Mouse (Mus musculus) gonadal fat pad, adult 2 months (tissue): ENCODE measurements around the gene Ube2j2. TPM values are rescaled to one million over a fixed set of nuclear protein-coding genes. Genes with fewer than 3 reads are reported as not detected.

ENCODE experiments used
- DNase-seq: peaks from one replicate; pipeline ENCODE4 v3.0.0-alpha.2; 2012; ENCODE audit warnings: low read depth
- polyA plus RNA-seq: library from polyadenylated mRNA; depleted of rRNA; stranded (reverse); fragments of >200 nt; gene quantifications from 2 replicates; pipeline ENCODE4 v1.2.3, GENCODE M21; 2012; rRNA removed

Ube2j2 gene
- polyA plus RNA-seq, result 47.7 and 53.3 TPM in 2 replicates

DNA sequence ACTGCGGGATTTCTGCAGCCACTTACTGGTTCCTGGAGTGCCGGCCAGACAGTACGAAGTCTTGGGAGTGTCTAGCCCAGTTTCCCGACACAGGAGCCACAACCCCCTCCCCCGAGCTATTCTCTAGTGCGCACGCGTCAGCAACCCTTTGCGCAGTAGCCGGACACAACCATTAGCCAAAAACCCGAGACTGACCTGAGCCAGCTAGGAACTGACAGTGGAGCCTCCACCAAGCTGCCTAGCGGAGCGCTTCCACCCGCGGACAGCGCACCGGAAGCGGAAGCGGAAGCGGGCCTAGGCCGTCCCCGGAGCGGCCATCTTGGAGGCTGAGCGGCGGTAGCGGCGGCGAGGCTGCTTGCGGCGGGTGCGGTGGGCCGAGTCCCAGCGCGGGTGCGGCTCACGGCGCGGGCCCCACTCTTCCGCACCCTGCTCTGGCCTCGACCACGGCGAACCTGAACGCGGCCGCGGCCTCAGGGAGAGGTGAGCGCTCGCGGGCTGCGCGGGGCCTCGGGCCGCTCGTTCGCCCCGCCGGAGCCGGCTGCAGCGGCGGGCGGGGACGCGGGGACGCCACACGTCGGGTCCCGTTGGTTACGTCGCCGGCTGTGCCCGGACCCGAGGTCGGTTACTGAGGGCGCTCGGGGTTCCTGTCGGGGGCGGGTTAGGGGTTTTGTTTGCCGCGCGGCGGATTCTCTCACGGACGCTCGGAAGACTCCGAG lies at the start of gene Ube2j2:
Gene Ube2j2 (plus strand): TSS at position 298 of the 716 bp plus-strand sequence.
- DNase-seq, result no peak

DNA sequence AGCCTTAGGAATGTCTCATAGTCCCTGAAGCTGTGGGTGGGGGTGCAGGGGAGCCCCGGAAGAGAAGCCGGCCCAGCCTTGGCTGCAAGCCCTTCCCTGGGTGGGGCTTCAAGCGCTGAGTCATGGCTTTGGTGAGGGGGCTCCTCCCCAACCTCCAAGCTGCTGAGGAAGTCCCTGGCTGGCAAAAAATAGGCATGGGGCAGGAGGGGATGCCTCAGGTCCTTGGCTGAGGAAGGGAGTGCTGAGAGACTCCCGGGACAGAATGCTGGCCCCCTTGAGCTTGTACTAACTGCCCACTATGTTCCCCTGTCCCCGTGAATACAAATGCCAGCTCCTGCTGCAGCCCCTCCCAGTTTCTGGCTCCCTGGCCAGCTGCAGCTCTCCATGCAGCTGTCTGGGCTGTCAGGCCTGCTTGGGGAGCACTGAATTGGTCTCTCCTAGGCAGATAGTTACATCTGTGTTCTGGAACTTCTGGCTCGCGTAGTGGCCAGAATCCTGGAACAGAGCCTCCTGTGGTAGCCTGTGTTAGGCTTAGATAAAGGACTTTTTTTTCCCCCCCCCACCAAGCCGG lies 49.2 kb upstream of the Ube2j2 start:
- DNase-seq, result no peak

DNA sequence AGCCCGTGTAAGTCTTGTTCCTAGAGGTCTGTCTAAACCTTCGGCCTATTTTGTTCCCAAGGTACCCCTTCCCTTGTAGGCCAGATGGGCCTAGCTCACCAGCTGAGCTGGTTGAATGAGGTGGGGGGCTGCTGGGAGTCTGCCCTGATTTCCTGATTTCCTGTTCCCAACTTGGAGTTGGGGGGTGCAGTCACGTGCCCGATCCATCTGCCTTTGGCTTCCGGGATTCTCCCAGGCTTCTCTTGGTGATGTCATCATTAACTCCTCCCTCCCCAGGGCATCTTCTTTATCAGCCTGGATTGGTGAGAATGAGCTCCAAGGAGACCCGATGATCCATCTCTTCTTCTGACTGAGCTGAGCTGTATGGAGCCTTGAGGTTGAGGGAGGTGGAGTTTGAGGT lies 48.4 kb upstream of the Ube2j2 start:
- DNase-seq, result no peak

DNA sequence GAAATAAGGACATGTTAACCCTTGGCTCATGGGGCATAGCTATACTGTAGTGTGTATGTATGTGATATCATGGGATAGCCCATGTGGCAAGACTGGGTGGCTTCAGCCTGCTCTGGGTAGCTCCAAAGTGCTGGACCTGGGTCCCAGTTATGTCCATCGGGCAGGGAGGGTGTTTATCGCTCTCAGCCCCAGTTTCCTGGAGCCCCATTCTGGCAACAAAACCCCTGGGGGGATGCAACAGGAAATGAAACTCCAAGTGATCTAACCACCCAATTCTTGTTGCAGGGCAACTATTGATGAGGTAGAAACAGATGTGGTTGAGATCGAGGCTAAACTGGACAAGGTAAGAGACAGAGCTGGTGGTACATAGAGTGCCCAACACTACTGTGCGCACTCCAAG lies 47.8 kb upstream of the Ube2j2 start:
- no peak for DNase-seq

DNA sequence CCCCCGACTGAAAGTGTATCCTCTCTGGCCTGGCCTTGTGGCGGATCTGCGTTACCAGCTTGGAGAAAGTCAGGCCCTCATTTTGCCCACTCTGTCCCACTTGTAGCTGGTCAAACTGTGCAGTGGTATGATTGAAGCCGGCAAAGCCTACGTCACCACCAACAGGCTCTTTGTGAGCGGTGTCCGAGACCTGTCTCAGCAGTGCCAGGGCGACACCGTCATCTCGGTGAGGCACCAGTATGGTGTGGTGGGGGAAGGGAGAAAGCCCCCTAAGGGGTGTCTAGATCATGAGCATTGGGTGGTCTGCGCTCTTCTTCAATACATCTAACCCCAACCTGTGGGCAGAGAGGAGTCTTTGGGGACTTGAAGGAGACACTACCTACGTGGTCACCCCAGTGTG lies 47.2 kb upstream of the Ube2j2 start:
- no peak for DNase-seq

DNA sequence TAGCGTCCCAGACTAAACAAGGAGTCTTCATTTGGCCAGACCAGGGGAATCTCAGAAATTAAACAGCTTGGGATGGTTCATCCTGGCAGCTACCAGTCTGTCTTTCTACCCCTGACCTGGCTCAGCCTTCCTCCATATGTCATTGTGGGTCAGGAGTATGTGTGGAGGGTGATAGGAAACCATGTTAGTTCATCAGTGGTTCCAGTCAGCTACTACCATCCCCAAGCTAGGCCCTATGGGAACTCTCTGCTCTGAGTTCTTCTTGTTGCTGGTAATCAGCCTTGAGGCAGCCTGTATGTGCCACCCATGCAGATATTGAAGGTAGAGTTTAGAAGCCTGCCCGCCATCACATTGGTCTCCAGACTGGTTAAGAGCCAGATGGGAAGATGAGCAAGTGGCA lies 45.3 kb upstream of the Ube2j2 start:
- no peak for DNase-seq

DNA sequence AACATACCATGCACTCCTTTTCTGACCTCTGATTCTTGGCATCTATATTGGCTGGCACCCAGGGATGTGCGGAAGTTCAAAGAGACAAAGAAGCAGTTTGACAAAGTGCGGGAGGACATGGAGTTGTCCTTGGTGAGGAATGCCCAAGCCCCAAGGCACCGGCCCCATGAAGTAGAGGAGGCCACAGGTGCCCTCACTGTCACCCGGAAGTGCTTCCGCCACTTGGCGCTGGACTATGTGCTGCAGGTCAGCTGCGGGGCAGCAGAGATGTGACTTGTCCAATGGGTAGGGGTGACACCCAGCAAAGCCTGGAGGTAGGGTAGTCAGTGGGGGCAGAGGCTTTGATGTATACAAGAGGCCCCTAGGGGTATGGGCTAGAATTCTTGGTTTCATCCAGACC lies 44.3 kb upstream of the Ube2j2 start:
- no peak for DNase-seq

DNA sequence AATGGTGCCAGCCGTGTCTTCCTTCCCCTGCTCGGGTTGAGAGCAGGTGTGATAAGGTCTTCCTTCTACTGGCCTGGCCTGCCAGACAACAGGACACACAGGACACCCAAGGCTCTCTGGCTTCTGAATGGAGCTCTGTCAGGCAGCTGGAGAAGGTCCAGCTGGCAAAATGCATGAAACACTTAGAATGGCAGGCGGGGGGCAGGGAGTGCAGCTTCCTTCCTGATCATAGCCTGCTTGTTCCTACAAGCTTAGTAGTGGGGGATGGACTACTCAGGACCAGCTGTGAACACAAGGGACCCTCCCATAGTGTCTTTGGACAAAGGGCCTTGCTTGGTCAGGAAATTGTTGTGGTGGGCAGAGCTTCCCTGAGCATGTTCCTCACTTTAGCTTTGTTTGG lies 42.4 kb upstream of the Ube2j2 start:
- DNase-seq, result no peak

DNA sequence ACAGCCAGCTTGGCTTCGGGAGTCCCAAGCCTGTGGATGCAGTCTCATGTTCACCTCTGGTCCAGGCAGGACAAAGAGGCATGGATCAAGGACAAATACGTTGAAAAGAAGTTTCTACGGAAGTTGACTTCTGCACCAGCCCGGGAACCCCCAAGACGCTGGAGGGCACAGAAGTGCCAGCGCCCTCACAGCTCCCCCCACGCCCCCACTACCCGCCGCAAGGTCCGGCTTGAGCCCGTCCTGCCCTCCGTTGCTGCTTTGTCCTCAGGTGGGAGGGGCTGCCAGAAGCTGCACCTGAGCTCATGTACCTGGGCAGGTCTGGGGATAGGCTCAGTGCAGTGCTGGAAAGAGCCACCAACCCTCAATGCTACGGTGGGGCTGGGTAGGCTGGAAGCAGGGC lies 40.4 kb upstream of the Ube2j2 start:
- no peak for DNase-seq

DNA sequence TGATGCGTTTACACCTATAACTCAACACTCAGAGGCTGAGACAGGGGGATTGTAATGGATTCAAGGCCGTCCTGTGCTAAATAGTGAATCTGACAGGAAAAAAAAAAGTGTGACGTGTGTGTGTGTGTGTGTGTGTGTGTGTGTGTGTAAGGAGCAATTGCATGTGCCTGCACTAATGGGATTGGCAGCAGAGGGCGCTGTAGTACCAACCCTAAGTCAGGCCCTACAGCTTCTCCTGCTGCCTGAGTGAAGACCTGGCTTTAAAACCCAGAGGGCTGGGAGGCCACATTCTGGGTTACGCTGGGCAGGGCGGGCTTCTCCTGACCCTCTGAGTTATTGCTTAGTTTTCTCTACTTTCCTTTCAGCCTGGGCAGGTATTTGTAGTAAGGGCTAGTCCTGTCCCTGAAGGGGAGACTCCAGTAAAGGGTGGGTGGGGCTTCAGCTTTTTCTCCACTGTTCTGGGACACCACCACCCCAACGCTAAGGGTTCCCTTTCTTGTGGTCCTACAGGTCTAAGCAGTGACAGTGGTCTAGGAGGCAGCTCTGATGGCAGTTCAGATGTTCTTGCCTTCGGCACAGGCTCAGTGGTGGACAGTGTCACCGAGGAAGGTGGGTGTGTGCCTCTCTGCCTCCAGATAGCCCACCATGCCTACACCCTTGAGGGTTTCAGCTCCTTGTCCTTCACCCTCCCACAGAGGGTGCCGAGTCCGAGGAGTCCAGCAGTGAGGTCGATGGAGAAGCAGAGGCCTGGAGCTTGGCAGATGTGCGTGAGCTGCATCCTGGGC lies 39.1 kb upstream of the Ube2j2 start:
- no peak for DNase-seq

DNA sequence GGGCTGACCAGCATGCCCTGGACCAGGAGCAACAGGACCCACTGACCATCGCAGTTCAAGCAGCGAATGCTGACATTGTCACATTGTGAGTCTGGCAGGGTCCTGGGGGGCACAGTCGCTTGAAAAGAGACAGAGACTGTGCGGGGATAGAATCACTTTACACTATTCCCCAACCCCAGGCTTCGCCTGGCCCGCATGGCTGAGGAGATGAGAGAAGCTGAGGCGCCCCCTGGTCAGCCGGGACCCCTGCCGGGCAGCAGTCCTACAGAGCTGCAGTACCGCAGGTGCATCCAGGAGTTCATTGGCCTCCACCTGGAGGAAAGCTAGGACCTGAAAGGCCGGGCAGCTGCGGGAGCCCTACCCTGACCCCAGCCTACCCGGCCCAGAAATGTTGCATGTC lies 38.0 kb upstream of the Ube2j2 start:
- no peak for DNase-seq

DNA sequence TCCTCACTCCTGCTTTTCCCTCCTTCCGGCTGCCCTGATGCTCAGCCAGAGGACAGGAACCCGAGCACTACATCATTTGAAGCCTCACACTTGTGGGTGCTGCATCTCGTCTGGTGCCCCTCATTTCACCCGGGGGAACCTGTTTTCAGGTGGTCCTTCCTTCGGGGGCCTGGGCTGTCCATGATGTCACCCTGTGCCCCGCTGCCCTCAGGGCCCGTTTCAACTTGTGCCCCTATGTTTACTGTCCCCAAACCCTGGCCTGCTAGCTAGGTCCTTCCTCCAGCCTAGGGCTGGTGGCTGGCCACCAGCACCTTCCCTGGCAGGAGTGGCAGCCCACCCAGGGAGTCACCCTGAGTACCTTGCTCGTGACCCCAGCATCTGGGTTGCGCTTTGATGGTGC lies 37.5 kb upstream of the Ube2j2 start:
- DNase-seq, result no peak

DNA sequence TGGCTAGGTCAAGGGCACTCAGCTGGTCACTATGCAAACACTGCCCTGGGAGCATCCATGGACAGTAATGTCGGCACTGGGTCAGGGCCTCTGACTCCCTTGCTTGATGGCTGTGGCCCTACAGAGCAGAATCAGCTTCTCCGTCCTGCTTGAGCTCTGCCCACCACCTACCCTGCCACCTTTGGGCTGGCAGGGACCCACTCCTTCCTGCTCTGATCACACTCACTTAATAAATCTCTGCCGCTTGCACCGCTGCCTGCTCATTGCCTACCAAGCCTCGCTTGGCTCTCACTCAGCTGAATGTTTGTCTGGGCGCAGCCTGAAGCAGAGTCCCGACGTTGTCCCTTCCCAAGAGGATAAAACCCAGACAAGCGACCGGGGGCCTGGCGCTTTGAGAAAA lies 36.6 kb upstream of the Ube2j2 start:
- no peak for DNase-seq

DNA sequence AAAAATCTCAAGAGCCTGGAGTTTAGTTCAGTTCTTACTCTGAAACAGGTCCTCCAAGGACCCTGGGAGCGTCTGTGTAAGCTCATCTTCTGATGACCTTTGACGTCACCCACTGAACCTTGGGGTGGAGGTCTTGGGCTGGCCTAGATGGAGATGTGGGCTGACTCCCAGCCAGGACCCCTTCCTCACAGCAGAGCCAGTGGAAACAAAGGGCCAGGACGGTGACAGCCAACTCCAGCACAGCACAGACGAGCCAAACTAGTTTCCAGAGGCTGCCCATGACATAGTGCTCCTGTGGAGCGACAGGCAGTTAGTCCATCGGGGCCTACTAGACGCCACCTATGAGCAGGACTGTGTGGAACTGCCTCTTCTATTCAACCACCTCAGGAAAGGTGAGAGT lies 35.4 kb upstream of the Ube2j2 start:
- DNase-seq, result no peak

DNA sequence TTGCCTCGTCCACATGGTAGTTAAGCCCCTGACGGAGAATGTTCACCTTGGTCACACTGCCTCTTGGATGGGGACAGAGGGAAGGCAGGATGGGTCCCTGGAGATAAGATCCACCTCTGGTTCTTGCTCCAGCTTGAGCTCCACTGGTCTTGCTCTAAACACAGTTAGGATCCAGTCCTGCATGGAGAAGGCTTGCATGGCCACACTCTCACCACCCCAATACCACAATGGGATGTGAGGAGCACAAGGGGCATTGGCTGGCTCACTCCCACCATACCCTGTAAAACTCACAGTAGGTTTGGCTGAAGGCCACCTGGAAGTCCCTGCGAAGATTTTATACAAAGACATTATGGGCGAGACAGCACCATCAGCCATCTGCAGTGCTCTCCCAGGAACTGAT lies 34.9 kb upstream of the Ube2j2 start:
- no peak for DNase-seq

DNA sequence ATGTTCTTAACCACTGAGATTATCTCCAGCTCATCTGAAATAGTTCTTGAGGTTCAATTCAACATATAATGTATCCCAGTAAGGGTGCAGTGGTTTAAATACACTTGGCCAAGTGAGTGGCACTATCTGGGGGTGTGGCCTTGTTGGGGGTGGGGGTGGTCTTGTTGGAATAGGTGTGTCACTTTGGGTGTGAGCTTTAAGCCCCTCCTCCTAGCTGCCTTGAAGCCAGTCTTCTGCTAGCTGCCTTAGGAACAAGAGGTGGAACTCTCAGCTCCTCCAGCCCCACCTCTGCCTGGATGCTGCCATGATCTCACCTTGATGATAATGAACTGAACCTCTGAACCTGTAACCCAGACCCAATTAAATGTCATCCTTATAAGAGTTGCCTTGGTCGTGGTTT lies 11.6 kb upstream of the Ube2j2 start:
- DNase-seq, result no peak

DNA sequence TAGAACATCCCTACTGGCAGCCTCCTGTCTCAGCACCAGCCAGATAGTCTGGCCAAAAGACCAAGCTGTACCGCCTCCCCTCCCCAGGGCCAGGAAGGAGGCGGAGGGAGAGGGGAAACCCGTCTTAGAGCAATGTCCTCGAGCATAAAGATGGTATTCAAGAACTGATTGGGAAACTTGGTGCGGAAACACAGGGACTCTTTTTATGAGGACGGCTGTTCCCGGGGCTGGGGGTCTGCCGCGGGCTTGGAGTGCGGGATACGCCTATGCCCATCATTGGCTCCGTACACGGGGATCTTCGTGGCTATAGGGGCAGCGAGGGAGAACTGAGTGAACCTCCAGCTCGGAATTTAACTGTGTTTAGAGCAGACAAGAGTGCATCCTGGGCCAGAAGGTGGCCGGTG lies 580 bp upstream of the Ube2j2 start:
- no peak for DNase-seq

DNA sequence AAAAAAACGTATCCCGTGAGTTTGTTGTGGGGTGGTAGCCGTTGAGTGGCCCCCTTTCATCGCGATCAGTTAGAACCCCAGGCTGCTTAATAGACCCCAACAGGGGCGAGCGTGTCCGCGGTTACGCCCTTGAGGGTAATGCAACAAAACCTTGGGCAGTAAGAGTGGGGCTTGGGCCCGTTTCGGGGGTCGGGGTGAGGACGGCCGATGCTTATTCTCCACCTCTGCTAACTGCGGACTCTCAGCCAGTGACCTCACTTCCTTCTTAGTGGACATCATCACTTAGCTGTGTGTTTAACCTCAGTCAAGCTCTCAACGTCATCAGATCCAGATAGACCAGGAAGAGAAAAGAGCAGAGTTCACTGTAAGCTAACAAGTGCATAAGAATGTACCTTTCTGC lies 640 bp downstream of the Ube2j2 start:
- no peak for DNase-seq

DNA sequence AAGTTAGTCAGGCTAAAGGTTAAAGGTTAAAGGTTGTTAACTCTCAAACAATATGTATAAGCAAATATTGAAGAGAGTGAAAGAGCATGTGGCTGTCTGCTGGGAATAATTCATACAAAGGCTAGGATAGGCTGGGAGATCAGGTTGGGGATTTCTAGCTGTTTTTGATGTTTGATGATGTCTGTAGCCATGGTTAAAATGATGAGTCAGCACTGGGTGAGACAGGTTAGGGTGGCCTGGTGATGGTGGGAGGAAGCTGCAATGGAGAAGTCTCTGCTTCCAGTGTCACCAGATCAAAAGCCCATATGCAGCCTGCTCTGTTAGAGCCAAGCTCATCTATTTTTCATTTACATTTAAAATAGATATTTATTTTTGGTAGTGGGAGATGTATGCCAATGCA lies 3.5 kb downstream of the Ube2j2 start:
- DNase-seq, result no peak

DNA sequence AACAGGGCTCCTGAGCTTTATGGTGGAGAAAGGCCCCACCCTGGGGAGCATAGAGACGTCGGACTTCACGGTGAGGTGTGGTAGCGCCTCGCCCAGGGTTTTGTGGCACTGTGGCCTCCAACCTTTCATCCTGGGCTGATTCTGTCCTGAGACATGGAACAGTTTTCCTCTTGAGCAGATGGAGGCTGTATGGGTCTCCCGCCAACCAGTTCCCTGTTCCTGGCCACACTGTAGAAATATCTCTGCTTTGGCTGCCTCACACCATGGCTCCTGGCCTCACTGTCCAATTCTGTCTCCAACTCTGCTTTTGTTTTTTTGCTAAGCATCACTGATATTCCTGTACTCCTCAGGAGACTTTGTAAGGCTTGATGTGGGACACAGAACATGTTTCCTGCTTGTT lies 11.9 kb downstream of the Ube2j2 start:
- DNase-seq, result no peak

DNA sequence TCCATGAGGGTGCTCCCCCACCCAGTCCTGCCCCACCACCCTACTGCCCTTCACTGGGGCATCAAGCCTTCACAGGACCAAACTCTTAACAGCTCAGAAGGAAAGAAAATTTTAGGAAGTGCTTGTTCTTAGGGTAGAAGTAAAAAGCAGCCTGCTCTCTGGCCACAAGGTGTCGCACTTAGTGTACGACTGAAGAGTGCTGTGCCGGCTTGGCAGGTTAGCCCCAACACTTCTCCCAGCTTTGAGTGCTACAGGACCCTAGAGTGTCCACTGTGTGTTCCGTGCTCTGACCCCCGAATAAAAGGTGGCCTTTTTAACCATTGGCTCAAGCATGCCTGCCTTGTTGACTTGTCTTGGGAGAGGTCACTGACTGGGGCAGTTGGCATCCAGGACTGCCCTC lies 15.6 kb downstream of the Ube2j2 start:
- DNase-seq, result no peak

DNA sequence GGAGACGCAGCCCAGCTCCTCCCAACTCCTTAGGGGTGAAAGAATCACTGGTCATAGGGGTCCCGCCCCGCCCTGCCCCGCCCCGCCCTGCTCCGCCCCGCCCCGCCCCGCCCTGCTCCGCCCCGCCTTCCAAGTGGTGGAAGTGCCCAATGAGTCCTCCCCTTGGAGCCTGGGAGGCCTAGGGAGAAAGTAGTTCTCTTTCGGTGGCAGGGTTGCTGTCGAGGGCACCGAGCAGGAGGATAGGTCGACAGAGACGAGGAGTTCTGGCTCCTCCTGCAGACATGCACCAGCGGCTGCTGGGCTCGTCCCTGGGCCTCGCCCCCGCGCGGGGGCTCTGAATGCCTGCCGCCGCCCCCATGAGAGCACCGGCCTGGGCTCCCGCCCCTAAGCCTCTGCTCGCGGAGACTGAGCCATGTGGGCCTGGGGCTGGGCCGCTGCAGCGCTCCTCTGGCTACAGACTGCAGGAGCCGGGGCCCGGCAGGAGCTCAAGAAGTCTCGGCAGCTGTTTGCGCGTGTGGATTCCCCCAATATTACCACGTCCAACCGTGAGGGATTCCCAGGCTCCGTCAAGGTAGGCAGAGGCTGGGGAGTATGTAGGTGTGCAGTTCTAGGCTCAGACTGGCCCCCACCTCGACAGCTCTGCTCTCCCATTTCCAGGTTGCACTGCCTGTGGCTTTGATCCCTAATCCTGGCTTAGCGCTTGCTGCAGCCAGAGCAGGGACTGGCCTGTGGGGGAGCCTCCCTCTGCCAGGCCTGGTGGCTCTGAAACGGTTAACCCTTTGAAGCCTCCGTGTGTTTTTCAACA lies 18.7 kb downstream of the Ube2j2 start, which contains the start of gene C1qtnf12:
Gene C1qtnf12 (plus strand): TSS at position 152 of the 805 bp plus-strand sequence.
- DNase-seq, result no peak
